Mouse (Mus musculus) C2C12 (cell line): ENCODE measurements around the gene Sbno1.

Experiments used
- CTCF ChIP-seq: IDR thresholded peaks from one replicate; pipeline ENCODE4 v1.5.1; 2011; ENCODE audit not compliant: control insufficient read depth, insufficient read depth, insufficient read length
- MAX ChIP-seq: IDR thresholded peaks from one replicate; pipeline ENCODE4 v1.6.1; 2011; ENCODE audit warnings: mild to moderate bottlenecking, control low read depth

DNA sequence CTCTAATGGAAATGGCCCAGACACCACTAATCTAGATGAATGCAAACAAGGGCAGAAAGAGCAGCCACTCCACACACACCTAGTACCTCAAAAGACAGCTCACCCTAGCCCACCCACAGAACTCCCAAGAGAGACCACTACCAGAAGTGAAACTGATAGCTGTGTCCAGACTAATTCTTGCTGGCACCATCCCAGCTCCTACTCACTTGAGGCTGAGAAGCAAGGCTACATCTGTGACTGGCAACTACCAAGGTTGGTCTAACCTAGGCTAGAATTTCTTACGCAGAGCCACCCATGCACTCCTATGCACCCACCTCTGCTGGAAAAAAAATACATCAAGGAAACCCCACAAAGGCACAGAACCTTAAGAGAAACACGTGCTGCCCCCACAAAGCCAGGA lies 75.5 kb downstream of the Sbno1 start:
- no peak for TF ChIP-seq CTCF
- no peak for TF ChIP-seq MAX
